Mouse (Mus musculus) G1E (cell line): ENCODE data around the gene Cadm2. TPM values are rescaled to one million over a fixed set of nuclear protein-coding genes. Genes with fewer than 3 reads are reported as not detected.

Experiments used
- ATAC-seq: 2 replicates; pipeline ENCODE4 v1.8.0; 2016; ENCODE audit warnings: mild to moderate bottlenecking; ENCODE audit not compliant: insufficient number of reproducible peaks, poor library complexity, low FRiP score, severe bottlenecking; ENCODE audit errors: extremely low read depth
- DNase-seq: peaks from one replicate; pipeline ENCODE4 v3.0.0; 2012; ENCODE audit warnings: low spot score
- H3K27me3 ChIP-seq: 2 replicates; pipeline ENCODE4 v1.6.1; 2012; ENCODE audit warnings: mild to moderate bottlenecking, low read length, inconsistent platforms; ENCODE audit not compliant: insufficient read depth
- H3K36me3 ChIP-seq: replicated peaks from 2 replicates; pipeline ENCODE3; 2012; ENCODE audit warnings: mild to moderate bottlenecking, inconsistent platforms
- H3K4me1 ChIP-seq: 2 replicates; pipeline ENCODE4 v1.6.1; 2012; ENCODE audit warnings: low read depth, low read length, inconsistent platforms, mixed read lengths; ENCODE audit not compliant: insufficient read depth
- H3K4me3 ChIP-seq: 2 replicates; pipeline ENCODE4 v1.5.1; 2012; ENCODE audit warnings: low read depth, mild to moderate bottlenecking, inconsistent platforms, low read length, moderate library complexity, mixed read lengths
- H3K9me3 ChIP-seq: replicated peaks from 2 replicates; pipeline ENCODE4 v1.6.1; 2012; ENCODE audit warnings: inconsistent platforms
- CTCF ChIP-seq: IDR thresholded peaks from 2 replicates; pipeline ENCODE4 v1.5.1; 2012; ENCODE audit warnings: low read depth, low read length, inconsistent platforms, mixed read lengths
- GATA1 ChIP-seq: IDR thresholded peaks from 2 replicates; pipeline ENCODE4 v1.6.1; 2012; ENCODE audit warnings: borderline replicate concordance, low read length, inconsistent platforms, mixed read lengths
- GATA2 ChIP-seq: IDR thresholded peaks from 2 replicates; pipeline ENCODE4 v1.6.1; 2012; ENCODE audit warnings: low read depth, low read length, inconsistent platforms, borderline replicate concordance
- POLR2AphosphoS5 ChIP-seq: IDR thresholded peaks from 2 replicates; pipeline ENCODE4 v1.6.1; 2012; ENCODE audit warnings: low read depth, low read length, inconsistent platforms; ENCODE audit not compliant: insufficient replicate concordance
- TAL1 ChIP-seq: conservative IDR thresholded peaks from 2 replicates; pipeline ENCODE4 v1.6.1; 2012; ENCODE audit warnings: low read depth, low read length, inconsistent platforms, mixed read lengths
- polyA plus RNA-seq: library from polyadenylated mRNA; stranded (reverse); fragments of >175 nt; gene quantifications from 2 replicates; pipeline ENCODE4 v1.2.3, GENCODE M21; 2012
- total RNA-seq, 2 experiments: library from RNA; stranded (forward) in 1 of 2; stranded (reverse) in 1 of 2; fragments of 200-1000 nt in 1 of 2; fragments of >200 nt in 1 of 2; fragmentation: Nextera tagmentation in 1 of 2; gene quantifications; 2 replicates each; pipeline ENCODE4 v1.2.3; 2014 to 2017

Cadm2 gene
- total and polyA plus RNA-seq, 3 experiments = 0.05 TPM; not detected in 2

- Histone ChIP-seq H3K4me3 (no peak overlapping the region), H3K36me3 (no peaks in the 10 kb centered on the region), H3K27me3 (no peaks in the 10 kb centered on the region), H3K4me1 (no peaks in the 10 kb centered on the region), H3K9me3 (no peaks in the 10 kb centered on the region)
- TF ChIP-seq POLR2AphosphoS5 (no peak), GATA1 (no peak), GATA2 (no peak), CTCF (no peak), TAL1 (no peak)
- ATAC-seq (no peak), DNase-seq (no peak)
These were observed 15.0 kb downstream of the Cadm2 start for GRCm38 (mm10) chr16:67605661-67606060.

DNA sequence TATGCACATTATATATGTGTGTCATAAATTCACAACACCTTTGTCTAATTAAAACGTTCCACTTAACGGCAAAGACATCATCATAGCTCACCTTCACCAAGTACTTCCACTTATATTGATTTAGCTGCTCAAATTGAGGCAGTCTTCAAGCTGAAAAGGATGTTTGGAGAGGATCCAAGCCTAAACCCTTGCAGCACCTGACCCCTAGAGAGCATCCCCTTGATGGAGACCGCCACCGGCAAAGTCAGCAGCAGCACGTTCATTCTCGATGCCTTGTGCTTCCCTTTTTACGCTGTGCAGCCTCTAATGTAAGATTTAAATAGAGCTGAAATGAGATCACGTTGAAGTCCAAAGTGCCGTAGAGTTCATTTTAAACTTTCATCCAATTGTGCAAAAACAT lies 20.7 kb downstream of the Cadm2 start:
- no peaks in the 10 kb centered on the region for H3K36me3 ChIP-seq
- no peaks in the 10 kb centered on the region for H3K27me3 ChIP-seq
- ATAC-seq (no peak), DNase-seq (no peak)
- peaks cover 4% of the 10 kb centered on the region; the same call in 1 of the 2 replicates for H3K9me3 ChIP-seq
- TF ChIP-seq POLR2AphosphoS5 (no peak), GATA1 (no peak), TAL1 (no peak), CTCF (no peak), GATA2 (no peak)
- no peaks in the 10 kb centered on the region for H3K4me1 ChIP-seq
- no peak overlapping the region for H3K4me3 ChIP-seq

GRCm38 (mm10) chr16:67598841-67599240 lies 21.9 kb downstream of the Cadm2 start:
- Histone ChIP-seq H3K36me3 (no peaks in the 10 kb centered on the region), H3K4me3 (no peak overlapping the region), H3K9me3 (peaks cover 4% of the 10 kb centered on the region; the same call in 1 of the 2 replicates), H3K27me3 (no peaks in the 10 kb centered on the region), H3K4me1 (no peaks in the 10 kb centered on the region)
- TF ChIP-seq CTCF (no peak), TAL1 (no peak)
- ATAC-seq = no peak
- no peak for DNase-seq

DNA sequence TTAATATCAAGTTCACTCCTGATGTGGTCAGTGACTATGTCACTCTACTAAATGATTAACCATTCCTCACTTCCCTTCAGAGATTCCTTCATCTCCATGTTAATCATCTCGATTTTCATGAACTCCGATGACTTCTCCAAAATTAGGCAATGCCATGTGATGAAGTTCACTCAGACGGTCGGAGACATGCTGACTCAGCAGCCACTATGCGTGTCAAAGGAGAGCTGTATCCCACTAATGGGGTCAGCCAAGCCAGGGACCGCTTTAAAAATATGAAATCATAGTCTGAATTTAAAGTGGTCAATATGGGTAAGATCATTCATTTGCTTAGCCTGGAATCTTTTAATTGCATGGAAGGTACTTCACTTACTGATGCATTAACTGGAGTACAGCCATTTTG lies 29.7 kb downstream of the Cadm2 start:
- Histone ChIP-seq H3K9me3 (no peaks in the 10 kb centered on the region), H3K27me3 (no peaks in the 10 kb centered on the region), H3K4me1 (no peaks in the 10 kb centered on the region), H3K4me3 (no peak overlapping the region), H3K36me3 (no peaks in the 10 kb centered on the region)
- TF ChIP-seq GATA2 (no peak), TAL1 (no peak), CTCF (no peak), GATA1 (no peak), POLR2AphosphoS5 (no peak)
- ATAC-seq = no peak
- no peak for DNase-seq

DNA sequence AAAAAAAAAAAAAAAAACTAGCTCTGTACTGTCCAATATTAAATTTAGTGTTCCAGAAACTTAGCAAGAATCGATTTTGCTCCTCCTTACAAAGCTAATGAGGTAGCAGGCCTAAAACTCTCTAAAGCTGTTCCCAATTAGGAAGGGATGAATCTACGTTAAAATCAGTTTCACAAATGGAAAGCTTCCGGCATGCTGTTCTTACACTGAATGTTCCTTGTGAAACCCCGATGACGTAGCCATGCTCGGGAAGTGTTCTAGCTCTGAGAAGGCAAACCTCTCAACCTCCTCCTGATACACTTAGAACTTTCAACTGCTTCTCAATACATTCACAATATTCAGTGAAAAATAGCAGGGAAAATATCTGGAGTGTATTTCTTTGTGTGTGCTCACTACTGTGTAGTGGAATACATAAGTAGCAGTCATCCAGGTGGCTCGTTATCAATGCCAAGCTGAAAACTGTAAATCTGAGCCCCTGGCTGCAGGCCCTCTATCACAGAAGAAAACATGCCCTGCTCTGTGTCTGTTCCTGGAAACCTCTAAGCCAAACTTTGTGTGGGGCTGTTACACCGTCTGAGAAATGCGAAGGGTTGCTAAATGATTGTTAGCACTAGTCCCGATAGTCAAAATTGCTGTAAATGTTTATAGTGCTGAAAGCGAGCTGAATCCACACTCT lies 41.7 kb downstream of the Cadm2 start:
- DNase-seq (no peak), ATAC-seq (no peak)
- H3K36me3 ChIP-seq = no peaks in the 10 kb centered on the region
- H3K27me3 ChIP-seq = no peaks in the 10 kb centered on the region
- TF ChIP-seq TAL1 = no peak
- no peaks in the 10 kb centered on the region for H3K4me1 ChIP-seq
- no peak overlapping the region for H3K4me3 ChIP-seq
- H3K9me3 ChIP-seq = no peaks in the 10 kb centered on the region

GRCm38 (mm10) chr16:67575557-67575956 lies 45.2 kb downstream of the Cadm2 start:
- TF ChIP-seq GATA1 (no peak), POLR2AphosphoS5 (no peak), TAL1 (no peak), CTCF (no peak), GATA2 (no peak)
- ATAC-seq = no peak
- DNase-seq = no peak

DNA sequence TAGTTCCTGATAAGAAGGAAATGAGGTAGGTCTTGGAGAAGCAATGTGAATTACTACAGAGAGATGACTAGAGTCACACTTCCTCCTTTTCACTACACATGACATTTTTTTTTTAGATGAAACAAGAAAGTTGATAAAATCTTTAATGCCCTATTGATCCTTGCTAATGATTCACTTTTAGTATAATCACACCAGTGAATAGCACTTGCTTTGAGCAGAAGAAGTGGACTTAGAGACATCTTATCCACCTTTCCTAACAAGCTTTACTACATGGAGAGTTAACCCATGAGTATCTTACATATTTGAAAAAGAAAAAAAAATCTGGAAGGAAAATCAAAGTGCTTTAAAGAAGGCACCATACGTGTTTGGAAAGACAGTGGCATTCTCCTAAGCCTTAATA lies 93.7 kb downstream of the Cadm2 start:
- Histone ChIP-seq H3K4me1 (no peaks in the 10 kb centered on the region), H3K27me3 (no peaks in the 10 kb centered on the region), H3K4me3 (no peak overlapping the region), H3K9me3 (no peaks in the 10 kb centered on the region), H3K36me3 (no peaks in the 10 kb centered on the region)
- ATAC-seq (no peak), DNase-seq (no peak)
- TF ChIP-seq POLR2AphosphoS5 (no peak), GATA1 (no peak), TAL1 (no peak), CTCF (no peak), GATA2 (no peak)

More at GRCm38 (mm10) chr16:67575557-67575956, 45.2 kb downstream of the Cadm2 start:
- Histone ChIP-seq H3K4me3 (no peak overlapping the region), H3K9me3 (no peaks in the 10 kb centered on the region), H3K4me1 (no peaks in the 10 kb centered on the region), H3K36me3 (no peaks in the 10 kb centered on the region), H3K27me3 (no peaks in the 10 kb centered on the region)
